Comparison of ENCODE assay signal across 1 mouse cellular context in the genomic region with DNA sequence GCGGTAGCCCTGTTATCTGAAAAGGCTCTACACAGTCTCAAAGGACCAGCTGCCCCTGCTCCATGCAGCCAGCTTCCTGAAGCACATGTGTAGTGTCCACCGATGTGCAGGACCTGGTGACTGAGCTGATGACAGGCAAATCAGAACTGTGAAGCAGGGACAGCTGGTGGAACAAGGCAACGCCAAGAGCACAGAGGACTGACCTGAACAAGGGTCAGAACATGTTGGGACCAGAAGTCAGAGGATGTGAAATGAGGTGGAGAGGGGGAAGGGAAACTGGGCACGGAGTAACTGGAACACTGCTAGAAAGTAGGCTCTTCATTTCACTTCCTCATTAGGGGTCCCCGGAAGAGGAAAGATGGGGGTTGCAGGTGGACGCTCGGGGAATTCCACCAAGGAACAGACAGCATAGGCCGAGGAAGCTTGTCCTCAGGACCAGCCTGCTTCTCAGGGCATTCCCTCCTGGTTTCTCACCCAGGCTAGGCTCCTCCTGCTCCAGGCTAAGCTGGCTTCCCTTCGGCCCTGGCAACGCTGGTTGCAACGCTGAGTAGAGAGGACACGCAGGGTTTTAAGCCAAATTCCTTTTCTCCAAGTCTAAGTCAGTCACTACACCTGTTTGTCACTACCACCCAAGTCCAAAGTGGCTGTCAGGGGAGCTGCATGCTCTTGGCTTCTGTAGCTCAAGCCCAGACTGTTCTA.
TF ChIP-seq lines count a peak whose summit lies in the region.

No protein-coding gene starts in this region.

TF ChIP-seq in CH12.LX, 34 proteins besides CTCF, POLR2A, EP300 and RAD21:
- TF ChIP-seq MXI1 (IDR thresholded peaks at IDR 0.05; ENCODE audit: low read depth, low read length) (0 out of 2 replicates have a peak, but pooled peaks have one; percentile 46), POLR2AphosphoS2 (IDR thresholded peaks at IDR 0.05; ENCODE audit: low read depth, low read length) (no peak), TCF12 (IDR thresholded peaks at IDR 0.05; ENCODE audit: low read depth, low read length) (peak; percentile 71), NELFE (IDR thresholded peaks at IDR 0.05; ENCODE audit: low read depth, low read length) (no peak), SIN3A (IDR thresholded peaks at IDR 0.05; ENCODE audit: low read length) (peak; percentile 52; the same call in 1 of the 2 replicates), HCFC1 (IDR thresholded peaks at IDR 0.05; ENCODE audit: low read depth, low read length) (no peak; the same call in 1 of the 2 replicates), ZKSCAN1 (IDR thresholded peaks at IDR 0.05; ENCODE audit: borderline replicate concordance, low read depth, low read length) (no peak), ELF1 (IDR thresholded peaks at IDR 0.05; ENCODE audit: low read depth, low read length) (peak; percentile 83), MAZ (IDR thresholded peaks at IDR 0.05; ENCODE audit: low read depth, low read length) (no peak), TBP (conservative IDR thresholded peaks at IDR 0.05; ENCODE audit: low read depth, low read length) (0 out of 2 replicates have a peak, but pooled peaks have one; percentile 40), BHLHE40 (IDR thresholded peaks at IDR 0.05; ENCODE audit: low read depth, low read length) (peak; percentile 64), USF2 (conservative IDR thresholded peaks at IDR 0.05; ENCODE audit: low read depth, low read length) (no peak), SMC3 (IDR thresholded peaks at IDR 0.05; ENCODE audit: low read depth, low read length) (no peak), USF1 (IDR thresholded peaks at IDR 0.05; ENCODE audit: low read depth, low read length) (no peak), KAT2A (IDR thresholded peaks at IDR 0.05; ENCODE audit: insufficient replicate concordance, low read length) (no peak), MAFK (IDR thresholded peaks at IDR 0.05; ENCODE audit: insufficient replicate concordance, low read length) (no peak), NRF1 (IDR thresholded peaks at IDR 0.05; ENCODE audit: low read depth, low read length) (no peak), GABPA (IDR thresholded peaks at IDR 0.05; ENCODE audit: insufficient replicate concordance, low read depth, low read length) (no peak), E2F4 (IDR thresholded peaks at IDR 0.05; ENCODE audit: insufficient replicate concordance, low read depth, low read length) (no peak), ETS1 (conservative IDR thresholded peaks at IDR 0.05; ENCODE audit: low read depth, low read length) (peak; percentile 47), MYC (IDR thresholded peaks at IDR 0.05; ENCODE audit: low read depth, low read length) (peak; percentile 64), RCOR1 (conservative IDR thresholded peaks at IDR 0.05; ENCODE audit: low read depth, low read length) (peak; percentile 70), CHD2 (IDR thresholded peaks at IDR 0.05; ENCODE audit: low read length) (peak; percentile 93), PAX5 (IDR thresholded peaks at IDR 0.05; ENCODE audit: low read length) (no peak), ZMIZ1 (IDR thresholded peaks at IDR 0.05; ENCODE audit: low read depth, low read length) (no peak), CHD1 (IDR thresholded peaks at IDR 0.05; ENCODE audit: low read depth, low read length) (no peak), MEF2A (IDR thresholded peaks at IDR 0.05; ENCODE audit: borderline replicate concordance, low read depth, low read length) (0 out of 2 replicates have a peak, but pooled peaks have one; percentile 48), MAX (IDR thresholded peaks at IDR 0.05; ENCODE audit: low read length) (peak; percentile 82), IRF4 (IDR thresholded peaks at IDR 0.05; ENCODE audit: low read depth, low read length) (peak; percentile 90), ZC3H11A (IDR thresholded peaks at IDR 0.05; ENCODE audit: low read depth, low read length) (no peak), ZNF384 (IDR thresholded peaks at IDR 0.05; ENCODE audit: low read depth, low read length) (no peak), UBTF (IDR thresholded peaks at IDR 0.05; ENCODE audit: low read depth, low read length) (no peak), JUN (IDR thresholded peaks at IDR 0.05; ENCODE audit: insufficient read depth, low read depth, low read length) (no peak), JUND (conservative IDR thresholded peaks at IDR 0.05; ENCODE audit: low read depth, low read length) (no peak)
